Mouse (Mus musculus): ENCODE measurements around the gene Dock2. TPM values are rescaled to one million over a fixed set of nuclear protein-coding genes. Genes with fewer than 3 reads are reported as not detected.
A peak's percentile ranks its signal among the peaks of the same experiment; 100 is the strongest.

The Dock2 gene
- polyA plus RNA-seq, 2 experiments = 1.6 to 2.6 TPM

- Histone ChIP-seq H3K9me3 (ENCODE audit: control insufficient read depth, low read length) (no peaks in the 10 kb centered on the region), H3K9ac (ENCODE audit: low read depth, low read length, severe bottlenecking) (no peak within 1 kb of the TSS), H3K4me1 (ENCODE audit: control insufficient read depth, insufficient read depth, low read length) (peaks cover 11% of the 10 kb centered on the region), H3K4me2 (replicated peaks; ENCODE audit: low read depth, low read length, severe bottlenecking) (peak within 1 kb of the TSS; percentile 51), H3K4me3 (replicated peaks; ENCODE audit: low read length) (peak within 1 kb of the TSS; percentile 31), H3K36me3 (ENCODE audit: control insufficient read depth, insufficient read depth, low read length) (no peaks in the 10 kb centered on the region), H3K27ac (replicated peaks; ENCODE audit: low read depth, low read length) (no peak within 1 kb of the TSS), H3K27me3 (ENCODE audit: control insufficient read depth, insufficient read depth, low read length) (no peaks in the 10 kb centered on the region)
- 3% methylated on average over 13 of the region's 13 CpGs for WGBS
- TF ChIP-seq POLR2A (IDR thresholded peaks at IDR 0.05; ENCODE audit: borderline replicate concordance, extremely low read depth, insufficient read depth, insufficient read length) = no peak
- DNase-seq (ENCODE audit: low spot score) = peak; percentile 76
- 0 out of 2 replicates have a peak, but pooled peaks have one; percentile 72 for ATAC-seq (ENCODE audit: low FRiP score, low read depth)
Measured at GRCm38 (mm10) chr11:34314534-34315379, 468.9 kb downstream of the Dock2 start, which contains the start of gene Fam196b. TSS of gene Fam196b (plus strand) at chr11:34314822.

- H3K36me3 ChIP-seq (ENCODE audit: control insufficient read depth, insufficient read depth, low read length) = no peaks in the 10 kb centered on the region
- no peak for DNase-seq (ENCODE audit: low spot score)
- H3K9me3 ChIP-seq (ENCODE audit: control insufficient read depth, low read length) = no peaks in the 10 kb centered on the region
- ATAC-seq (ENCODE audit: low FRiP score, low read depth) = no peak
- H3K4me2 ChIP-seq (replicated peaks; ENCODE audit: low read depth, low read length, severe bottlenecking) = no peak overlapping the region
- 70% methylated on average over 7 of the region's 7 CpGs for WGBS
- H3K27me3 ChIP-seq (ENCODE audit: control insufficient read depth, insufficient read depth, low read length) = no peaks in the 10 kb centered on the region
- no peak overlapping the region for H3K27ac ChIP-seq (replicated peaks; ENCODE audit: low read depth, low read length)
- TF ChIP-seq POLR2A (IDR thresholded peaks at IDR 0.05; ENCODE audit: borderline replicate concordance, extremely low read depth, insufficient read depth, insufficient read length) = no peak
- H3K9ac ChIP-seq (ENCODE audit: low read depth, low read length, severe bottlenecking) = no peak overlapping the region
- H3K4me3 ChIP-seq (replicated peaks; ENCODE audit: low read length) = no peak overlapping the region
- peaks cover 11% of the 10 kb centered on the region for H3K4me1 ChIP-seq (ENCODE audit: control insufficient read depth, insufficient read depth, low read length)
Measured at GRCm38 (mm10) chr11:34312208-34312607, 471.5 kb downstream of the Dock2 start.

GRCm38 (mm10) chr11:34311717-34312116 lies 472.0 kb downstream of the Dock2 start:
- Histone ChIP-seq H3K9ac (ENCODE audit: low read depth, low read length, severe bottlenecking) (no peak overlapping the region), H3K27ac (replicated peaks; ENCODE audit: low read depth, low read length) (no peak overlapping the region), H3K4me2 (replicated peaks; ENCODE audit: low read depth, low read length, severe bottlenecking) (no peak overlapping the region), H3K9me3 (ENCODE audit: control insufficient read depth, low read length) (no peaks in the 10 kb centered on the region), H3K27me3 (ENCODE audit: control insufficient read depth, insufficient read depth, low read length) (no peaks in the 10 kb centered on the region), H3K36me3 (ENCODE audit: control insufficient read depth, insufficient read depth, low read length) (no peaks in the 10 kb centered on the region), H3K4me3 (replicated peaks; ENCODE audit: low read length) (no peak overlapping the region), H3K4me1 (ENCODE audit: control insufficient read depth, insufficient read depth, low read length) (peaks cover 11% of the 10 kb centered on the region)
- DNase-seq (ENCODE audit: low spot score) = no peak
- 50% methylated on average over 5 of the region's 5 CpGs for WGBS
- no peak for TF ChIP-seq POLR2A (IDR thresholded peaks at IDR 0.05; ENCODE audit: borderline replicate concordance, extremely low read depth, insufficient read depth, insufficient read length)
- ATAC-seq (ENCODE audit: low FRiP score, low read depth) = no peak

GRCm38 (mm10) chr11:34309360-34309759 lies 474.3 kb downstream of the Dock2 start:
- no peak overlapping the region for H3K9ac ChIP-seq (ENCODE audit: low read depth, low read length, severe bottlenecking)
- no peaks in the 10 kb centered on the region; the same call in 1 of the 2 replicates for H3K4me1 ChIP-seq (ENCODE audit: control insufficient read depth, insufficient read depth, low read length)
- H3K4me2 ChIP-seq (replicated peaks; ENCODE audit: low read depth, low read length, severe bottlenecking) = no peak overlapping the region
- no peak overlapping the region for H3K4me3 ChIP-seq (replicated peaks; ENCODE audit: low read length)
- no peaks in the 10 kb centered on the region for H3K36me3 ChIP-seq (ENCODE audit: control insufficient read depth, insufficient read depth, low read length)
- no peak for TF ChIP-seq POLR2A (IDR thresholded peaks at IDR 0.05; ENCODE audit: borderline replicate concordance, extremely low read depth, insufficient read depth, insufficient read length)
- H3K9me3 ChIP-seq (ENCODE audit: control insufficient read depth, low read length) = no peaks in the 10 kb centered on the region
- DNase-seq (ENCODE audit: low spot score) = no peak
- no peaks in the 10 kb centered on the region for H3K27me3 ChIP-seq (ENCODE audit: control insufficient read depth, insufficient read depth, low read length)
- no peak for ATAC-seq (ENCODE audit: low FRiP score, low read depth)
- WGBS = 74% methylated on average over 2 of the region's 2 CpGs
- H3K27ac ChIP-seq (replicated peaks; ENCODE audit: low read depth, low read length) = no peak overlapping the region

DNA sequence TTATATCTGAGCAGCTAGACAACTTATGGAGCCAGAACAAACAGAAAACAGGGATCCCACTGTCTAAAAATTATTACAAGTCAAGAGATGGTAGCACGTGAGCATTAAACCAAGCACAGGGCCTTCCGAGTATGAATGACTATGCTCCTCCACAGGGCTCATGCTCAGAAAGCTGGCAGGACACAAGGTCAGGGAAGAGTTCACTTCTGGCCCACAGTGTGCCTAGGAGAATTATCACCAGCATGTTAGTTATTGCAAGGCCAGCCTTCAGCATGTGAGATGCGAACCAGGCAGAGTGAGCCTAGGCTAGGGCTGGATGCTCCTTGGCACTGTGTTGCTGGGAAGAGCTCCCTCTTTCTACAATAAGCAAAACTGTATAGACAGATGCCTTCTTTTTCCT lies 475.0 kb downstream of the Dock2 start:
- Histone ChIP-seq H3K9ac (ENCODE audit: low read depth, low read length, severe bottlenecking) (no peak overlapping the region), H3K4me2 (replicated peaks; ENCODE audit: low read depth, low read length, severe bottlenecking) (no peak overlapping the region), H3K4me1 (ENCODE audit: control insufficient read depth, insufficient read depth, low read length) (no peaks in the 10 kb centered on the region; the same call in 1 of the 2 replicates), H3K36me3 (ENCODE audit: control insufficient read depth, insufficient read depth, low read length) (no peaks in the 10 kb centered on the region), H3K4me3 (replicated peaks; ENCODE audit: low read length) (no peak overlapping the region), H3K9me3 (ENCODE audit: control insufficient read depth, low read length) (no peaks in the 10 kb centered on the region), H3K27me3 (ENCODE audit: control insufficient read depth, insufficient read depth, low read length) (no peaks in the 10 kb centered on the region), H3K27ac (replicated peaks; ENCODE audit: low read depth, low read length) (no peak overlapping the region)
- WGBS = 99% methylated on average over 3 of the region's 3 CpGs
- ATAC-seq (ENCODE audit: low FRiP score, low read depth) (no peak), DNase-seq (ENCODE audit: low spot score) (no peak)
- TF ChIP-seq POLR2A (IDR thresholded peaks at IDR 0.05; ENCODE audit: borderline replicate concordance, extremely low read depth, insufficient read depth, insufficient read length) = no peak
